Comparison of ENCODE assay signal across 10 mouse cellular contexts in genomic region chr13:19682879-19683640, GRCm38 (mm10). TPM values are rescaled to one million over a fixed set of nuclear protein-coding genes. Genes with fewer than 3 reads are reported as not detected.
A peak's percentile ranks its signal among the peaks of the same experiment; 100 is the strongest.
DNase-seq lines count a peak whose midpoint lies in the region; ATAC-seq lines count a peak whose summit lies in the region.
"Had no signal": no experiment of that assay in that cellular context is flagged by ENCODE, and none has a peak within 500 bp of the region (broad histone marks: within the 10 kb centered on the region; RNA-seq: fewer than 3 reads in every experiment).

No protein-coding gene starts in this region.

- H3K27ac ChIP-seq in neural tube, embryonic 11.5 days (ENCODE audit: low read depth, low read length), result no peak overlapping the region
- H3K27ac ChIP-seq in hindbrain, embryonic 14.5 days, result peak overlapping the region; percentile 49; the same call in 1 of the 2 replicates
- peak overlapping the region; percentile 57; the same call in 1 of the 2 replicates for H3K27ac ChIP-seq in neural tube, embryonic 14.5 days (ENCODE audit: low read depth, low read length)

- 68% methylated on average over 8 of the region's 8 CpGs for WGBS in neural tube, embryonic 11.5 days
- WGBS in hindbrain, embryonic 14.5 days, result 53% methylated on average over 8 of the region's 8 CpGs
- WGBS in neural tube, embryonic 14.5 days, result 52% methylated on average over 8 of the region's 8 CpGs

- peak; percentile 45; the same call in 1 of the 2 replicates for ATAC-seq in neural tube, embryonic 11.5 days (ENCODE audit: insufficient read depth, low FRiP score, low TSS enrichment)
- peak; percentile 96 for ATAC-seq in hindbrain, embryonic 14.5 days (ENCODE audit: low FRiP score)
- peak; percentile 95 for ATAC-seq in neural tube, embryonic 14.5 days (ENCODE audit: low read depth)

- H3K36me3 ChIP-seq in neural tube, embryonic 11.5 days (ENCODE audit: control insufficient read depth, insufficient read depth, low read length), result no peaks in the 10 kb centered on the region
- no peaks in the 10 kb centered on the region for H3K36me3 ChIP-seq in hindbrain, embryonic 14.5 days (replicated peaks; ENCODE audit: control insufficient read depth, insufficient read depth)
- H3K36me3 ChIP-seq in neural tube, embryonic 14.5 days (ENCODE audit: control insufficient read depth, insufficient read depth, low read length), result no peaks in the 10 kb centered on the region

- DNase-seq in adrenal gland, postnatal 14 days, result peak; percentile 7
- DNase-seq in adrenal gland, adult 8-10 months, result no peak
- no peak for DNase-seq in neural tube, embryonic 11.5 days (ENCODE audit: low spot score)
- DNase-seq in neural tube, embryonic 10.5 days (ENCODE audit: extremely low spot score, low spot score), result no peak
- DNase-seq in hindbrain, embryonic 14.5 days (ENCODE audit: low spot score), result peak; percentile 77
- no peak for DNase-seq in liver
- DNase-seq in gastrocnemius, adult 8-10 months (ENCODE audit: low spot score in 2 of 2), result no peak

- no peaks in the 10 kb centered on the region for H3K27me3 ChIP-seq in neural tube, embryonic 11.5 days (ENCODE audit: control insufficient read depth, insufficient read depth, low read length)
- H3K27me3 ChIP-seq in hindbrain, embryonic 14.5 days (ENCODE audit: control insufficient read depth, insufficient read depth, low read length), result no peaks in the 10 kb centered on the region
- H3K27me3 ChIP-seq in neural tube, embryonic 14.5 days (ENCODE audit: control insufficient read depth, insufficient read depth, low read length), result no peaks in the 10 kb centered on the region

- no peak overlapping the region for H3K4me2 ChIP-seq in neural tube, embryonic 11.5 days (ENCODE audit: low read depth)
- H3K4me2 ChIP-seq in hindbrain, embryonic 14.5 days (replicated peaks), result no peak overlapping the region
- no peak overlapping the region for H3K4me2 ChIP-seq in neural tube, embryonic 14.5 days (ENCODE audit: low read depth, low read length)

- H3K9me3 ChIP-seq in neural tube, embryonic 11.5 days (ENCODE audit: control insufficient read depth, low read length), result no peaks in the 10 kb centered on the region
- H3K9me3 ChIP-seq in hindbrain, embryonic 14.5 days (ENCODE audit: control insufficient read depth, low read length), result no peaks in the 10 kb centered on the region
- H3K9me3 ChIP-seq in neural tube, embryonic 14.5 days (ENCODE audit: control insufficient read depth, low read length), result no peaks in the 10 kb centered on the region

- no peak overlapping the region for H3K4me3 ChIP-seq in neural tube, embryonic 11.5 days (ENCODE audit: low read depth, low read length)
- no peak overlapping the region for H3K4me3 ChIP-seq in hindbrain, embryonic 14.5 days (replicated peaks; ENCODE audit: low read length)
- H3K4me3 ChIP-seq in neural tube, embryonic 14.5 days (ENCODE audit: low read depth, low read length), result no peak overlapping the region

- no peaks in the 10 kb centered on the region for H3K4me1 ChIP-seq in neural tube, embryonic 11.5 days (ENCODE audit: control insufficient read depth, insufficient read depth, low read length)
- no peaks in the 10 kb centered on the region for H3K4me1 ChIP-seq in hindbrain, embryonic 14.5 days (replicated peaks; ENCODE audit: control insufficient read depth, insufficient read depth, low read length)
- no peaks in the 10 kb centered on the region for H3K4me1 ChIP-seq in neural tube, embryonic 14.5 days (ENCODE audit: control insufficient read depth, insufficient read depth, low read length)

- H3K9ac ChIP-seq in neural tube, embryonic 11.5 days (ENCODE audit: low read length), result no peak overlapping the region
- H3K9ac ChIP-seq in hindbrain, embryonic 14.5 days, result no peak overlapping the region
- no peak overlapping the region for H3K9ac ChIP-seq in neural tube, embryonic 14.5 days (replicated peaks; ENCODE audit: low read depth, low read length)

RNA-seq across cellular contexts. Expression of gene Nme8, which starts 14.5 kb away (rescaled TPM):
- total RNA-seq in adrenal gland, postnatal 14 days (2021), result not detected in 2 replicates
- total RNA-seq in adrenal gland, adult 8-10 months (2022), result not detected
- not detected in 2 replicates for polyA plus RNA-seq in neural tube, embryonic 11.5 days (2014; fragmentation: Nextera tagmentation; extraction: Ambion mirVana)
- polyA plus RNA-seq in hindbrain, embryonic 14.5 days (2014; fragmentation: Nextera tagmentation; extraction: Ambion mirVana), result 0.17 TPM in 1 of 2 replicates, not detected in the other
- polyA plus RNA-seq in neural tube, embryonic 14.5 days (2014; fragmentation: Nextera tagmentation; extraction: Ambion mirVana), result not detected in 2 replicates
- total RNA-seq in gastrocnemius, adult 8-10 months (2022), result not detected
- total RNA-seq: liver, adult 2 months had no signal
- polyA plus RNA-seq: liver, adult 2 months; spleen, adult 2 months had no signal

Comparison
In these comparisons a context has a peak if more than half of its experiments do, and no peak if none do; other contexts are left out.
1. DNase-seq: peak in adrenal gland, postnatal 14 days (single experiment) and hindbrain, embryonic 14.5 days (single experiment); none in adrenal gland, adult 8-10 months (single experiment), neural tube, embryonic 11.5 days (single experiment), neural tube, embryonic 10.5 days (single experiment), liver (single experiment) and gastrocnemius, adult 8-10 months (0 of 2).
2. ATAC-seq: peak in every context shown above with its lines; median percentile 96 in hindbrain, embryonic 14.5 days; 95 in neural tube, embryonic 14.5 days; 45 in neural tube, embryonic 11.5 days.